Mouse (Mus musculus) adrenal gland, postnatal 36 days (tissue): ENCODE measurements at regions not wholly inside any gene's neighbourhood (a gene's known extent, or its start where the extent isn't known, plus 50 kb on each side); places are given as distances from the start of the nearest gene placed in this dataset.
A peak's percentile ranks its signal among the peaks of the same experiment; 100 is the strongest.

ENCODE experiments used
- DNase-seq, 2 experiments: peaks; one replicate each; pipeline ENCODE4 v3.0.0; 2021; ENCODE audit warnings: mixed read lengths in 1 of 2

GRCm38 (mm10) chr11:19670853-19671530 lies 253.2 kb upstream of the Spred2 start:
- DNase-seq = peak; percentile 59 to 60

- no peak for DNase-seq
Measured at GRCm38 (mm10) chr11:19673012-19673411, 251.2 kb upstream of the Spred2 start.

- DNase-seq = no peak
Measured at GRCm38 (mm10) chr11:19676514-19676913, 247.7 kb upstream of the Spred2 start.

GRCm38 (mm10) chr11:19679041-19679440 lies 245.1 kb upstream of the Spred2 start:
- DNase-seq = no peak

GRCm38 (mm10) chr11:19679669-19680068 lies 244.5 kb upstream of the Spred2 start:
- no peak for DNase-seq

GRCm38 (mm10) chr11:19701198-19701597 lies 223.0 kb upstream of the Spred2 start:
- no peak for DNase-seq

- no peak for DNase-seq
Measured at GRCm38 (mm10) chr11:19708821-19709220, 215.4 kb upstream of the Spred2 start.

GRCm38 (mm10) chr11:19709337-19709736 lies 214.8 kb upstream of the Spred2 start:
- no peak for DNase-seq

- no peak for DNase-seq
Measured at GRCm38 (mm10) chr11:19713091-19713490, 211.1 kb upstream of the Spred2 start.

- DNase-seq = no peak
Measured at GRCm38 (mm10) chr11:19713597-19713996, 210.6 kb upstream of the Spred2 start.

- no peak for DNase-seq
Measured at GRCm38 (mm10) chr11:19714211-19714610, 210.0 kb upstream of the Spred2 start.

GRCm38 (mm10) chr11:19714888-19715595 lies 209.1 kb upstream of the Spred2 start:
- DNase-seq = no peak

GRCm38 (mm10) chr11:19718165-19718564 lies 206.0 kb upstream of the Spred2 start:
- no peak for DNase-seq

GRCm38 (mm10) chr11:19729031-19729430 lies 195.1 kb upstream of the Spred2 start:
- DNase-seq = no peak

- no peak for DNase-seq
Measured at GRCm38 (mm10) chr11:19730747-19731146, 193.4 kb upstream of the Spred2 start.

- no peak for DNase-seq
Measured at GRCm38 (mm10) chr11:19736076-19736475, 188.1 kb upstream of the Spred2 start.

GRCm38 (mm10) chr11:19736926-19737325 lies 187.2 kb upstream of the Spred2 start:
- peak; percentile 12 to 16 for DNase-seq

GRCm38 (mm10) chr11:19737331-19737730 lies 186.8 kb upstream of the Spred2 start:
- peak; percentile 45 to 54 for DNase-seq

GRCm38 (mm10) chr11:19737807-19738206 lies 186.4 kb upstream of the Spred2 start:
- no peak for DNase-seq

GRCm38 (mm10) chr11:19739527-19740151 lies 184.5 kb upstream of the Spred2 start:
- DNase-seq = no peak

GRCm38 (mm10) chr11:19740562-19740961 lies 183.6 kb upstream of the Spred2 start:
- no peak for DNase-seq

GRCm38 (mm10) chr11:19747097-19747972 lies 176.8 kb upstream of the Spred2 start:
- no peak for DNase-seq
